Mouse (Mus musculus): ENCODE measurements around the gene Ang5.
"Not testable (repeated sequence)": the region's sequence is repeated elsewhere in the genome, so short reads cannot be mapped to it uniquely, and the experiment has no call there.

Gene Ang5

GRCm38 (mm10) chr14:43956769-43957168 is at the start of gene Ang5:
Gene Ang5 (plus strand): TSS chr14:43957069.
- DNase-seq (ENCODE audit: low read depth, low spot score) = not testable (repeated sequence)

- DNase-seq (ENCODE audit: low read depth, low spot score) = not testable (repeated sequence)
Observed at GRCm38 (mm10) chr14:43918214-43918613, 38.7 kb upstream of the Ang5 start.

- DNase-seq (ENCODE audit: low read depth, low spot score) = not testable (repeated sequence)
Observed at GRCm38 (mm10) chr14:43923459-43923858, 33.4 kb upstream of the Ang5 start, which contains the start of gene Ear10. Gene Ear10 (minus strand): TSS chr14:43923559.

GRCm38 (mm10) chr14:43924688-43925403 is 32.0 kb upstream of the Ang5 start, which contains the start of gene Gm8113:
Gene Gm8113 (plus strand): TSS chr14:43925390.
- DNase-seq (ENCODE audit: low read depth, low spot score) = peak; percentile 11

GRCm38 (mm10) chr14:43925404-43925950 is 31.4 kb upstream of the Ang5 start:
- DNase-seq (ENCODE audit: low read depth, low spot score) = peak; percentile 2

- not testable (repeated sequence) for DNase-seq (ENCODE audit: low read depth, low spot score)
Observed at GRCm38 (mm10) chr14:43932991-43933390, 23.9 kb upstream of the Ang5 start.

- not testable (repeated sequence) for DNase-seq (ENCODE audit: low read depth, low spot score)
Observed at GRCm38 (mm10) chr14:43933399-43933798, 23.5 kb upstream of the Ang5 start.

- not testable (repeated sequence) for DNase-seq (ENCODE audit: low read depth, low spot score)
Observed at GRCm38 (mm10) chr14:43953382-43953781, 3.5 kb upstream of the Ang5 start.

GRCm38 (mm10) chr14:43955074-43955473 is 1.8 kb upstream of the Ang5 start:
- DNase-seq (ENCODE audit: low read depth, low spot score) = not testable (repeated sequence)

- no peak for DNase-seq (ENCODE audit: low read depth, low spot score)
Observed at GRCm38 (mm10) chr14:43983454-43983853, 26.6 kb downstream of the Ang5 start.

GRCm38 (mm10) chr14:43983897-43984296 is 27.0 kb downstream of the Ang5 start:
- peak; percentile 3 for DNase-seq (ENCODE audit: low read depth, low spot score)

GRCm38 (mm10) chr14:43986147-43986546 is 29.3 kb downstream of the Ang5 start:
- DNase-seq (ENCODE audit: low read depth, low spot score) = no peak

GRCm38 (mm10) chr14:43987404-43987803 is 30.5 kb downstream of the Ang5 start:
- DNase-seq (ENCODE audit: low read depth, low spot score) = not testable (repeated sequence)

- DNase-seq (ENCODE audit: low read depth, low spot score) = not testable (repeated sequence)
Observed at GRCm38 (mm10) chr14:43998455-43999000, 41.7 kb downstream of the Ang5 start.

- no peak for DNase-seq (ENCODE audit: low read depth, low spot score)
Observed at GRCm38 (mm10) chr14:44001600-44001999, 44.7 kb downstream of the Ang5 start.

GRCm38 (mm10) chr14:44002169-44002568 is 45.3 kb downstream of the Ang5 start, which contains the start of gene Ang6:
Gene Ang6 (minus strand): TSS chr14:44002269.
- no peak for DNase-seq (ENCODE audit: low read depth, low spot score)

- not testable (repeated sequence) for DNase-seq (ENCODE audit: low read depth, low spot score)
Observed at GRCm38 (mm10) chr14:44008021-44008420, 51.2 kb downstream of the Ang5 start.

- DNase-seq (ENCODE audit: low read depth, low spot score) = not testable (repeated sequence)
Observed at GRCm38 (mm10) chr14:44009686-44010085, 52.8 kb downstream of the Ang5 start.
